In genomic region chr16:48473396-48473795, GRCm38 (mm10) we compare ENCODE assay signal across 39 mouse cellular contexts. TPM values are rescaled to one million over a fixed set of nuclear protein-coding genes. Genes with fewer than 3 reads are reported as not detected.
"Had no signal": no experiment of that assay in that cellular context is flagged by ENCODE, and none has a peak within 500 bp of the region (broad histone marks: within the 10 kb centered on the region; RNA-seq: fewer than 3 reads in every experiment).

No protein-coding gene starts in this region.

- H3K27me3 ChIP-seq: heart, embryonic 12.5 days; heart, embryonic 13.5 days; heart, embryonic 15.5 days; hindbrain, embryonic 12.5 days; hindbrain, embryonic 13.5 days; hindbrain, embryonic 15.5 days; intestine, embryonic 15.5 days; kidney, embryonic 15.5 days had no signal

- H3K36me3 ChIP-seq: heart, embryonic 12.5 days; heart, embryonic 13.5 days; heart, embryonic 15.5 days; hindbrain, embryonic 10.5 days; hindbrain, embryonic 12.5 days; hindbrain, embryonic 13.5 days; hindbrain, embryonic 15.5 days; intestine, embryonic 15.5 days; kidney, embryonic 15.5 days had no signal

- H3K9me3 ChIP-seq: heart, embryonic 12.5 days; heart, embryonic 13.5 days; heart, embryonic 15.5 days; hindbrain, embryonic 10.5 days; hindbrain, embryonic 12.5 days; hindbrain, embryonic 13.5 days; hindbrain, embryonic 15.5 days; intestine, embryonic 15.5 days; kidney, embryonic 15.5 days had no signal

- H3K9ac ChIP-seq: heart, embryonic 12.5 days; heart, embryonic 13.5 days; heart, embryonic 15.5 days; hindbrain, embryonic 12.5 days; hindbrain, embryonic 13.5 days; hindbrain, embryonic 14.5 days; hindbrain, embryonic 15.5 days; intestine, embryonic 15.5 days; kidney, embryonic 15.5 days had no signal

- DNase-seq: heart, postnatal 10 days; heart, postnatal 14 days; heart, postnatal 36 days; heart, postnatal 4 days; kidney, adult 11 months; kidney, adult 18-20 months; kidney, adult 2 months; kidney, adult 8-10 months; kidney, adult 9 months; kidney, postnatal 10 days; kidney, postnatal 14 days; kidney, postnatal 25 days; kidney, postnatal 36 days; kidney, postnatal 4 days; layer of hippocampus, adult 9-11 months; layer of hippocampus, postnatal 36 days had no signal

- H3K4me1 ChIP-seq: heart, embryonic 15.5 days; hindbrain, embryonic 10.5 days; hindbrain, embryonic 12.5 days; hindbrain, embryonic 15.5 days; intestine, embryonic 15.5 days; kidney, embryonic 15.5 days had no signal

- H3K27ac ChIP-seq: heart, embryonic 13.5 days; heart, embryonic 15.5 days; hindbrain, embryonic 10.5 days; hindbrain, embryonic 12.5 days; hindbrain, embryonic 13.5 days; hindbrain, embryonic 14.5 days; hindbrain, embryonic 15.5 days; hindbrain, postnatal 0 days; intestine, embryonic 15.5 days; kidney, embryonic 15.5 days; kidney, postnatal 0 days; layer of hippocampus, adult 2 months; left cerebral cortex, adult 2 months had no signal

- H3K4me2 ChIP-seq: heart, embryonic 11.5 days; heart, embryonic 12.5 days; heart, embryonic 13.5 days; heart, embryonic 15.5 days; hindbrain, embryonic 12.5 days; hindbrain, embryonic 13.5 days; hindbrain, embryonic 14.5 days; hindbrain, embryonic 15.5 days; intestine, embryonic 15.5 days; kidney, embryonic 15.5 days had no signal

- H3K4me3 ChIP-seq: heart, embryonic 12.5 days; heart, embryonic 13.5 days; heart, embryonic 15.5 days; hindbrain, embryonic 10.5 days; hindbrain, embryonic 12.5 days; hindbrain, embryonic 13.5 days; hindbrain, embryonic 15.5 days; intestine, embryonic 15.5 days; kidney, embryonic 15.5 days; layer of hippocampus, adult 2 months; left cerebral cortex, adult 2 months had no signal

- ATAC-seq: hindbrain, embryonic 16.5 days; hindbrain, postnatal 0 days; inflammation-experienced regulatory T-cells, adult 6 months; intestine, embryonic 15.5 days; intestine, embryonic 16.5 days; intestine, postnatal 0 days had no signal

RNA-seq across cellular contexts. Expression of gene Morc1, which starts 42.4 kb away (rescaled TPM):
- polyA plus RNA-seq: heart, embryonic 12.5 days; heart, embryonic 14.5 days; hindbrain, embryonic 10.5 days; hindbrain, embryonic 11.5 days; hindbrain, embryonic 12.5 days; kidney, embryonic 14.5 days; kidney, embryonic 15.5 days; large intestine, adult 2 months had no signal
